Mouse (Mus musculus): ENCODE results near the gene Psen1. TPM values are rescaled to one million over a fixed set of nuclear protein-coding genes. Genes with fewer than 3 reads are reported as not detected.

Gene Psen1
- total RNA-seq, 2 experiments from 2014 or later: 63.2 to 66.8 TPM

- intact Hi-C loops (cut with DNase I): no loop called here
- DNase-seq (ENCODE audit: extremely low spot score in 1 of 2, low spot score in 2 of 2): no peak
Measured at GRCm38 (mm10) chr12:83764519-83764918, 76.6 kb downstream of the Psen1 start.

DNA sequence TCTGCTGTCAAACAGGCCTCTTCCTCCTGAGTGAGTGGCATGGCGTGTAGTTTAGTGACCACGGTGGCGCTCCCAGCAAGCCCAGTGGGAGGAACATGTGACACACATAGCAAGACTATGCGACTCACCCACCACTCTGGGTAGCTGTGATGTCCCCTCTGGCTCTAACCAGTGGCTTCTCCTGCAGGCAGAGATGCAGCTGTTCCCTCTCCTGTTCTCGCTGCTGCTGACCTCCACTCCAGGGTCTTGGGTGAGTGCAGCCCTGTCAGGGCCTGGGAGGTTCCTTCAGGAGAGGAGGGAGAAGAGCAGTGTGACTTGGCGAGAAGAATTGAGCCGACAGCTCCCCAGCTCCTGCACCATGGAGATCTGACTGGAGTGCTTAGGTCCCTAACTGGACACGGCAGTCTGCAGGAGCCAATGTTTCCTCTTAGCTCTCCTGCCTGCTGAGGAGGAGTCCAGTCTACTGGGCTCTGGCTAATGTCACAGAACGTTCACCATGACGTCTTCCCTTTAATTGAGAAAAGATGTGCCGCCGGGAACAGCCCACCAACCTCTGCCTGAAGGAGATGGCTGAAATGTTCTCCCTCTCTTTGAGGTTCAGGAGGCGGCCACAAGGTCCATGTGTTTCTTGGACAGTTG lies 78.1 kb downstream of the Psen1 start:
- intact Hi-C loops (cut with DNase I): no loop called here
- DNase-seq (ENCODE audit: extremely low spot score in 1 of 2, low spot score in 2 of 2): no peak

DNA sequence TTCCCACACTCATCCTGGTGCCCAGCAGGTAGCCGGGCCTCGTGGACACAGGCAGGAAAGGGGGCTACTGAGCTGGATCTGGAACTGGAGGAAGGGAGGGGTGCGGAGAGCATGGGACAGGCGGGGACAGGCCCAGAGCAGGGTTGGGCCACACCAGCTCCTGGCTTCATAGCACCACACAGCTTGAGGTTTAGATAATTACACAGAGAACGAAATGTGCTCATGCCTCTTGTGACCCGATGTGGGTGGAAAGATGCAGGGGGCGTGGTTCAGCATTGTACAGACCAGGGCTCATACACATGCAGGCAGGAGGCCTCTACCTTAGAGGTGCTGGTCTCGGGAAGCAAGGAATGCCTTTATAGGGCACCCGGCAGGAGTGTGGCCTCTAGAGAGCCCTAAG lies 79.9 kb downstream of the Psen1 start:
- intact Hi-C loops (cut with DNase I): no loop called here

DNA sequence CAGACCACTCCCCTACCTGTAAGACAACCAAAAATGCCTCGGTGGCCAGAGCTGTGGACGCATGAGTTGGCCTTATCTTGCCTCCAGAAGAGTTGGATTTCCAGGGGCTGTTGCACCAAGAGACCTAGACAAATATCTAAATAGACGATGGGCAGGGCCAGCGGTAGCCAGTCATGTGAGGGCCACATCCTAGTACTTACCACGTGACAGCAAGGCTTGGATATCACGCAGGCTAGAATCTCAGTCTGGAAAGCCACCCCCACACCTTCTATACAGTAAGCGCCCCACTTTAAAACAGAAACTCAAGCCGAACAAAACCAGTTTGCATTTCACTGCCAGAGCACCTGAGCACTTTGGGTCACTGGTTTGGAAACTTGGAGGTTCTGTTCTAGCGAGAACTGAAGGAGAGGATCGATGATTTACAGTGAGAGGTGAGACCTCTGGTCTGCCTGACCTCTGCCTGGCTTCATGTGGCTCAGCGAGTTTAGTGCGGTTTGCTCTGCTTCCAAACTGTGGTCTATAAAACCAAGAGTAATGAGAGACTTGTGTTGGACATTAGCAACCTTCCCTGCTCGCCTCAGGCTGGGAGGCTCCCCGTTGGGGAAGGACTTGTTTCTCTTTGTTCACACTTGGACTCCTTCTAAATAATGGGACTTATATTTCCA lies 80.4 kb downstream of the Psen1 start:
- no peak for DNase-seq (ENCODE audit: extremely low spot score in 1 of 2, low spot score in 2 of 2)
- intact Hi-C loops (cut with DNase I): no loop called here

More for the DNA sequence above, 79.9 kb downstream of the Psen1 start:
- DNase-seq (ENCODE audit: extremely low spot score in 1 of 2, low spot score in 2 of 2): no peak

GRCm38 (mm10) chr12:83770418-83771256 lies 82.7 kb downstream of the Psen1 start:
- DNase-seq (ENCODE audit: extremely low spot score in 1 of 2, low spot score in 2 of 2): peak in 1 of 2 experiments; percentile 74
- intact Hi-C loops (cut with DNase I): loop anchor here (2.0 kb wide), 1 partner anchor 58 kb away; no protein-coding TSS in a partner anchor

DNA sequence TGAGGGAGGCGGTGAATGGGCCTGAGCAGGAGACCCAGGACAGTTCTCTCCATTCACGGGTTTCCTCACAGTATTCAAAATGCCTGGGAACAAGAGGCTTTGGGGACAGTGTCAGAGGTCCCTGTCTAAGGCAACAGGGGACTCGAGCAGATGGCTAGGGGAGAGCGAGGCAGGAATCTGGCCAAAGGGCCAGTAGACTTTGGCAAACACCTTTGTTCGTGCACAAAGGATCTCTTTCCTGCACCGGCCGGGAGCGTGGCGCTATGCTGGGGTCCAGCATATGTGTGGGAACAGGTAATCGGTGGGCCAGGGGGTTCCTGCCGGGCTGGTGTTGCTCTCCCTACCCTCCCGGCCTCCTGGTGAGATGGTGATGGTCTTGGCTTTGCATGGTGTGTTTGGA lies 87.7 kb downstream of the Psen1 start:
- no peak for DNase-seq (ENCODE audit: extremely low spot score in 1 of 2, low spot score in 2 of 2)
- intact Hi-C loops (cut with DNase I): no loop called here

GRCm38 (mm10) chr12:83776766-83777165 lies 88.8 kb downstream of the Psen1 start:
- no peak for DNase-seq (ENCODE audit: extremely low spot score in 1 of 2, low spot score in 2 of 2)
- intact Hi-C loops (cut with DNase I): no loop called here

- intact Hi-C loops (cut with DNase I): no loop called here
- no peak for DNase-seq (ENCODE audit: extremely low spot score in 1 of 2, low spot score in 2 of 2)
Measured at GRCm38 (mm10) chr12:83780181-83780580, 92.2 kb downstream of the Psen1 start.

DNA sequence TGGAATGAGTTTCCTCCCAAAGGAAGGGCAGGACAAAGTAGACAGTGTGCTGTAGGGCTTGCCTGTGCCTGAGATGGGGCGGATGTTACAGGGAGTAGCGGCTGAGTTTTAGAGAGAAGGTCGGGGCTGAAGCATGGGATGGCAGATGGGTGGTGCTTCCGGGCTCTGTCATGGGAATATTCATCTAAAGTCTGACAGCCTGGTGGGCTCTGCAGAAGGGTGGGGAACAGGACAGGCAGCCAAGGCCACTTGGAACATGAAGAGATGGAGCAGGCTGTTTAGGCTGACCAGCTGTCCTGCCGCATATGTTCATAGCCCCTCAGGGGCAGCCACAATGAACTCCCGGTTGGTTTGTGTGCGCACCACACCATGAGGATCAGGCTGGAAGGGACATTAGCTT lies 93.3 kb downstream of the Psen1 start:
- no peak for DNase-seq (ENCODE audit: extremely low spot score in 1 of 2, low spot score in 2 of 2)
- intact Hi-C loops (cut with DNase I): no loop called here

DNA sequence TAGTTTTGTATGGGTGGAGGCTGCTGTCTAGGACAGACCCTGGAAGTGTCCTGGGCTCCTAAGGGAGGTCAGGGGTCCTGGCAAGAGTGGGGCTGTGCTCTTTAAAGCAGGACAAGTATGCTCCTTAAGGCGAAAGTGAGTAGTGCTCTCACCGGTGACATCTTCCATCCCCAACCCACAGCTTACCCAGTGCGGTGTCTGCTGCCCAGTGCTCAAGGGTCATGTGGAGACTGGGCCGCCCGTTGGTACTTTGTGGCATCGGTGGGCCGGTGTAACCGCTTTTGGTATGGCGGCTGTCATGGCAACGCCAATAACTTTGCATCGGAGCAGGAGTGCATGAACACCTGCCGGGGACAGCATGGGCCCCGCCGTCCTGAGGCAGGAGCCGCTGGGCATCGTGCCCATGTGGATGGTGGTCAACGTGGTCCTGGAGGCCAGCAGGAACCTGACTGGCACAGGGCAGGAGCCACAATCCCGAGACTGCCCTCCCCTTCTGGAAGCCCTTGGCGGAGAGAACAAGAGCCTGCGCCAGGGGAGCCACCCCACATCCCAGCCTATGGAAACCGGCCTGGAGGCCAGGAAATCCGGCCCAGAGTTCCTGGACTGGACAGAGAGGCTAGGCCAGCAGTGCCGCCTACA lies 93.8 kb downstream of the Psen1 start:
- intact Hi-C loops (cut with DNase I): no loop called here
- no peak for DNase-seq (ENCODE audit: extremely low spot score in 1 of 2, low spot score in 2 of 2)

- intact Hi-C loops (cut with DNase I): no loop called here
- DNase-seq (ENCODE audit: extremely low spot score in 1 of 2, low spot score in 2 of 2): no peak
Measured at GRCm38 (mm10) chr12:83782669-83783068, 94.7 kb downstream of the Psen1 start.

Other genes starting within 250 kb of the Psen1 start
- gene Dpf3, start 200.4 kb upstream of the Psen1 start, total RNA-seq (2021): 1 to 10 TPM; 7.7 to 8.1 TPM
- gene Dcaf4, start 167.7 kb upstream of the Psen1 start, total RNA-seq (2021): 10 to 100 TPM; 28.7 to 32.3 TPM
- 10 to 100 TPM; 37.2 to 40.3 TPM for gene Zfyve1, start 90.9 kb upstream of the Psen1 start, total RNA-seq (2021)
- gene Rbm25, start 56.9 kb upstream of the Psen1 start, total RNA-seq (2021): 100 to 1,000 TPM; 124 to 131 TPM
- 10 to 100 TPM; 23.1 to 26.2 TPM for gene Papln, start 75.5 kb downstream of the Psen1 start, total RNA-seq (2021)
- gene Numb, start 233.8 kb downstream of the Psen1 start, total RNA-seq (2021): 10 to 100 TPM; 30.6 to 32.3 TPM